Mouse (Mus musculus) lung, embryonic 16.5 days (tissue): Measurements from ENCODE around the gene Gm3336. TPM values are rescaled to one million over a fixed set of nuclear protein-coding genes. Genes with fewer than 3 reads are reported as not detected.
A peak's percentile ranks its signal among the peaks of the same experiment; 100 is the strongest.

ENCODE experiments used
- ATAC-seq: fragments of 200-750 bp; cut with Nextera tagmentation; 2 replicates; pipeline ENCODE4 v1.8.0; 2017; ENCODE audit warnings: low read depth, mild to moderate bottlenecking, moderate library complexity
- H3K27ac ChIP-seq: fragments of 300-500 bp; sonication (generic); 2 replicates; pipeline ENCODE4 v1.5.1; 2014; ENCODE audit warnings: mild to moderate bottlenecking, control low read depth, low read length
- H3K27me3 ChIP-seq: fragments of 300-500 bp; sonication (generic); 2 replicates; pipeline ENCODE4 v1.6.1; 2014; ENCODE audit warnings: low read depth, low read length, mixed read lengths; ENCODE audit not compliant: control insufficient read depth, insufficient read depth
- H3K36me3 ChIP-seq: fragments of 300-500 bp; sonication (generic); 2 replicates; pipeline ENCODE4 v1.6.1; 2014; ENCODE audit warnings: low read length; ENCODE audit not compliant: control insufficient read depth, insufficient read depth
- H3K4me1 ChIP-seq: fragments of 300-500 bp; sonication (generic); replicated peaks from 2 replicates; pipeline ENCODE4 v1.6.1; 2014; ENCODE audit warnings: low read length, mixed read lengths; ENCODE audit not compliant: control insufficient read depth, insufficient read depth
- H3K4me2 ChIP-seq: fragments of 300-500 bp; sonication (generic); 2 replicates; pipeline ENCODE4 v1.6.1; 2014; ENCODE audit warnings: low read depth, low read length, control low read depth
- H3K4me3 ChIP-seq: fragments of 300-500 bp; sonication (generic); 2 replicates; pipeline ENCODE4 v1.5.1; 2014; ENCODE audit warnings: mild to moderate bottlenecking, low read length, control low read depth
- H3K9ac ChIP-seq: fragments of 300-500 bp; sonication (generic); 2 replicates; pipeline ENCODE4 v1.6.1; 2014; ENCODE audit warnings: low read length, control low read depth
- H3K9me3 ChIP-seq: fragments of 300-500 bp; sonication (generic); 2 replicates; pipeline ENCODE4 v1.6.1; 2016; ENCODE audit warnings: low read length; ENCODE audit not compliant: control insufficient read depth
- WGBS: fragments of 180-500 bp; shearing (Covaris S2); extraction: QIAGEN DNeasy Blood & Tissue Kit; methylation state at CpG from one replicate; pipeline ENCODE4 v1.1.7; 2014; 5-methylcytosine and 5-hydroxymethylcytosine counted together
- polyA plus RNA-seq: library from polyadenylated mRNA; unstranded; fragments of >200 nt; fragmentation: Nextera tagmentation; extraction: Ambion mirVana; gene quantifications from 2 replicates; pipeline ENCODE4 v1.2.1, GENCODE M21; 2015

The Gm3336 gene
- polyA plus RNA-seq, 1 experiment from 2014 or later = not detected

DNA sequence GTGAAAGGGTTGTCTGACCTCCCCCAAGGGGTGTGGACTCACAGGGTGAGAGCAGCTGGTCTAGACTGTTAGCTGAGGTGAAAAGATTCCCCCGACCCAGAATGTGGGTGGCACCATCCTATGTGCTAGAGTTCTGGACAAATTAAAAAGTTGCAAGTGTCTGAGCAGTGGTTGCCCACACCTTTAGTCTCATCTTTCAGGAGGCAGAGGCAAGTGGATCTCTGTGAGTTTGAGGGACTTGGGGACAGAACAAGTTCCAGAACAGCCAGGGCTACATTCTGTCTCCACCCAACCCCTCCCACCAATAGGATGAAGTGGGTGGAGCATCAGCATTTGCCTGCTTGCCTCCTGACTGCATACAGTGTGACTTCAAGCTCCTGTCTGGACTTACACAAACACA is 43.8 kb downstream of the Gm3336 start:
- Histone ChIP-seq H3K4me3 (no peak overlapping the region), H3K9me3 (no peaks in the 10 kb centered on the region), H3K4me1 (peaks cover 32% of the 10 kb centered on the region), H3K27ac (no peak overlapping the region), H3K27me3 (no peaks in the 10 kb centered on the region), H3K9ac (no peak overlapping the region), H3K36me3 (peaks cover 4% of the 10 kb centered on the region; the same call in 1 of the 2 replicates), H3K4me2 (no peak overlapping the region)
- 81% methylated on average over 1 of the region's 1 CpGs for WGBS
- ATAC-seq = no peak

GRCm38 (mm10) chr8:70763354-70763753 is 45.0 kb downstream of the Gm3336 start:
- no peak overlapping the region for H3K27ac ChIP-seq
- H3K36me3 ChIP-seq = peaks cover 2% of the 10 kb centered on the region
- H3K4me1 ChIP-seq = peaks cover 32% of the 10 kb centered on the region
- no peaks in the 10 kb centered on the region for H3K27me3 ChIP-seq
- no peaks in the 10 kb centered on the region for H3K9me3 ChIP-seq
- ATAC-seq = no peak
- H3K4me2 ChIP-seq = no peak overlapping the region
- no peak overlapping the region for H3K4me3 ChIP-seq
- WGBS = 10% methylated on average over 3 of the region's 3 CpGs
- no peak overlapping the region for H3K9ac ChIP-seq

- Histone ChIP-seq H3K9me3 (no peaks in the 10 kb centered on the region), H3K9ac (no peak overlapping the region), H3K27me3 (no peaks in the 10 kb centered on the region), H3K4me2 (no peak overlapping the region), H3K27ac (no peak overlapping the region), H3K4me1 (peaks cover 25% of the 10 kb centered on the region), H3K4me3 (no peak overlapping the region), H3K36me3 (peaks cover 6% of the 10 kb centered on the region)
- no peak for ATAC-seq
- WGBS = 62% methylated on average over 8 of the region's 8 CpGs
Measured at GRCm38 (mm10) chr8:70764026-70764425, 45.7 kb downstream of the Gm3336 start.

DNA sequence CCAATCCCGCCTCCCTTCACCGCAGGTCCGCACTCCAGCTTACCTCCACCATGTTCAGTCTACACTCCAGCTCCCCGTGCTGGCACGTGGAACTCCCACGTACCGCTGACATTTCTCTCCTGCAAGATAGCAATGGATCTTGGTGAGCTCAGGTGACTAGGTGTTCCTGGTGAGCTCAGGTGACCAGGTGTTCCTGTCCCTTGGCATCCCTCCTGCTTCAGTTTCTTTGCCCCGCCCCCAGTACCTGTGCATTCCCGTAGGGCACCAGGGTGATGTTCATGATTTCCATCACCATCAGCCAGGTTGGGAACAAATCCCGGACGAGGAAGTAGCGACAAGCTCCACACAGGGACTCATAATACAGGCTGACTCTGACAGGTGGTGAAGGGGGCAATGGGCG is 46.3 kb downstream of the Gm3336 start:
- H3K4me1 ChIP-seq = peaks cover 20% of the 10 kb centered on the region
- 91% methylated on average over 13 of the region's 13 CpGs for WGBS
- no peaks in the 10 kb centered on the region for H3K9me3 ChIP-seq

GRCm38 (mm10) chr8:70765329-70765728 is 47.0 kb downstream of the Gm3336 start:
- no peak for ATAC-seq
- Histone ChIP-seq H3K9ac (peak overlapping the region; percentile 73), H3K27ac (no peak overlapping the region), H3K4me3 (peak overlapping the region; percentile 57), H3K4me2 (peak overlapping the region; percentile 95), H3K27me3 (no peaks in the 10 kb centered on the region), H3K9me3 (no peaks in the 10 kb centered on the region), H3K36me3 (peaks cover 6% of the 10 kb centered on the region), H3K4me1 (peaks cover 13% of the 10 kb centered on the region)
- WGBS = 63% methylated on average over 9 of the region's 9 CpGs

More for the DNA sequence above, 46.3 kb downstream of the Gm3336 start:
- Histone ChIP-seq H3K9ac (no peak overlapping the region), H3K36me3 (peaks cover 6% of the 10 kb centered on the region), H3K4me3 (no peak overlapping the region), H3K27ac (no peak overlapping the region), H3K4me2 (no peak overlapping the region), H3K27me3 (no peaks in the 10 kb centered on the region)
- ATAC-seq = no peak

GRCm38 (mm10) chr8:70765838-70766570 is 47.7 kb downstream of the Gm3336 start:
- Histone ChIP-seq H3K4me1 (peaks cover 13% of the 10 kb centered on the region), H3K36me3 (peaks cover 10% of the 10 kb centered on the region), H3K9ac (peak overlapping the region; percentile 73), H3K9me3 (no peaks in the 10 kb centered on the region), H3K27ac (peak overlapping the region; percentile 60), H3K4me2 (peak overlapping the region; percentile 95), H3K4me3 (peak overlapping the region; percentile 57), H3K27me3 (no peaks in the 10 kb centered on the region)
- ATAC-seq = 0 out of 2 replicates have a peak, but pooled peaks have one; percentile 3
- WGBS = under 1% methylated on average over 34 of the region's 34 CpGs

GRCm38 (mm10) chr8:70766571-70767440 is 48.5 kb downstream of the Gm3336 start:
- 7% methylated on average over 21 of the region's 21 CpGs for WGBS
- peaks cover 13% of the 10 kb centered on the region for H3K36me3 ChIP-seq
- peaks cover 13% of the 10 kb centered on the region for H3K4me1 ChIP-seq
- peak overlapping the region; percentile 60 for H3K27ac ChIP-seq
- H3K27me3 ChIP-seq = no peaks in the 10 kb centered on the region
- H3K4me2 ChIP-seq = peak overlapping the region; percentile 95
- peak; percentile 67 for ATAC-seq
- peak overlapping the region; percentile 57 for H3K4me3 ChIP-seq
- no peaks in the 10 kb centered on the region for H3K9me3 ChIP-seq
- peak overlapping the region; percentile 73 for H3K9ac ChIP-seq

- WGBS = 78% methylated on average over 6 of the region's 6 CpGs
- Histone ChIP-seq H3K4me1 (peaks cover 15% of the 10 kb centered on the region), H3K4me3 (no peak overlapping the region), H3K9ac (no peak overlapping the region), H3K27ac (no peak overlapping the region), H3K9me3 (no peaks in the 10 kb centered on the region), H3K27me3 (no peaks in the 10 kb centered on the region), H3K4me2 (no peak overlapping the region), H3K36me3 (peaks cover 18% of the 10 kb centered on the region)
- ATAC-seq = no peak
Measured at GRCm38 (mm10) chr8:70767503-70767902, 49.2 kb downstream of the Gm3336 start.

DNA sequence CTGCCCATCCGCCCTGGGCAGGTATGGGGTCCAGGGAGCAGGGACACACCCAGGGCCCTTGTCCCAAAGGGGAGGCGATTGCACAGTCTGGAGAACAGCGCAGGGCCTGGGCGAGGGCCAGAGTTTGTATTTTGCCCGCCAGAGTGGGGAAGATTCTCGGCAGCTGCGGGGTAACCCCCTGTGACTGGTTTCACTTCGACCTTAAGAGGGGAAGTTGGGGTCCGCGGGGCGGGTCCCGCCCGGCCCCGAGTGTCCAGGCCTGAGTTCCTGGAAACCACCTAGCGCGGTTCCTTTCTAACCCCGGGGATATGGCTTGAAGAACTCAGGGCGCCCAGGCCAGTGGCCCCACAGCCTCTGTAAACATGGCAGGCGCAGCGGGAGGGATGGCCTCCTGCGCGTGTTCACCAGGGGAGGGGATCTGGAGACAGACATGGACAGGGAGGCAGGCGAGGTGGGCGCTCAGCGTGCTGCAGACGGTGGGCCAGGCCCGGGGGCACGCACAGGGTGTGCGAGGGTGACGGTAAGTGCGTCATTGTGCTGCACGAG is 50.0 kb downstream of the Gm3336 start:
- H3K27me3 ChIP-seq = no peaks in the 10 kb centered on the region
- ATAC-seq = no peak
- H3K4me2 ChIP-seq = no peak overlapping the region
- no peaks in the 10 kb centered on the region for H3K9me3 ChIP-seq
- no peak overlapping the region for H3K27ac ChIP-seq
- H3K4me3 ChIP-seq = no peak overlapping the region
- WGBS = 90% methylated on average over 32 of the region's 32 CpGs
- peaks cover 23% of the 10 kb centered on the region for H3K4me1 ChIP-seq
- no peak overlapping the region for H3K9ac ChIP-seq
- peaks cover 18% of the 10 kb centered on the region for H3K36me3 ChIP-seq
